Mouse (Mus musculus) lung, adult 2 months (tissue): ENCODE measurements around the gene Zmiz2. TPM values are rescaled to one million over a fixed set of nuclear protein-coding genes. Genes with fewer than 3 reads are reported as not detected.
"Not testable (repeated sequence)": the region's sequence is repeated elsewhere in the genome, so short reads cannot be mapped to it uniquely, and the experiment has no call there.

Experiments
- DNase-seq: peaks from one replicate; pipeline ENCODE4 v3.0.0; 2022
- H3K4me1 ChIP-seq: fragments of 200-500 bp; 2 replicates; pipeline ENCODE4 v1.6.1; 2011; ENCODE audit warnings: low read length; ENCODE audit not compliant: control insufficient read depth, insufficient read depth
- H3K4me3 ChIP-seq: fragments of 200-500 bp; replicated peaks from 2 replicates; pipeline ENCODE3; 2011; ENCODE audit warnings: low read depth, mild to moderate bottlenecking, control low read depth, low read length; ENCODE audit errors: extremely low read depth
- CTCF ChIP-seq: fragments of 200-500 bp; IDR thresholded peaks from 2 replicates; pipeline ENCODE4 v1.5.1; 2011; ENCODE audit warnings: mild to moderate bottlenecking, low read length, control low read depth; ENCODE audit not compliant: insufficient read depth
- POLR2A ChIP-seq: fragments of 200-500 bp; IDR thresholded peaks from 2 replicates; pipeline ENCODE4 v1.6.1; 2011; ENCODE audit warnings: low read depth, mild to moderate bottlenecking, control low read depth, low read length, borderline replicate concordance; ENCODE audit errors: extremely low read depth
- WGBS: fragments of 180-500 bp; shearing (Covaris S2); methylation state at CpG from one replicate; pipeline ENCODE4 v1.1.7; 2018; 5-methylcytosine and 5-hydroxymethylcytosine counted together
- polyA plus RNA-seq: library from polyadenylated mRNA; depleted of rRNA; stranded (reverse); fragments of >200 nt; gene quantifications from 2 replicates; pipeline ENCODE4 v1.2.3, GENCODE M21; 2012

Zmiz2 gene
- polyA plus RNA-seq, 1 experiment, result 58.5 TPM

GRCm38 (mm10) chr11:6417069-6417468, 28.2 kb downstream of the Zmiz2 start:
- no peak for TF ChIP-seq CTCF
- no peak for TF ChIP-seq POLR2A
- Histone ChIP-seq H3K4me3 (peak overlapping the region; percentile 2), H3K4me1 (peaks cover 2% of the 10 kb centered on the region)
- no peak for DNase-seq
- WGBS, result 28% methylated on average over 2 of the region's 2 CpGs

GRCm38 (mm10) chr11:6417490-6417889, 28.6 kb downstream of the Zmiz2 start:
- Histone ChIP-seq H3K4me3 (no peak overlapping the region), H3K4me1 (peaks cover 2% of the 10 kb centered on the region)
- TF ChIP-seq CTCF (no peak), POLR2A (no peak)
- DNase-seq, result no peak

GRCm38 (mm10) chr11:6418751-6419150, 29.9 kb downstream of the Zmiz2 start:
- Histone ChIP-seq H3K4me1 (peaks cover 2% of the 10 kb centered on the region), H3K4me3 (no peak overlapping the region)
- TF ChIP-seq CTCF (no peak), POLR2A (no peak)
- 76% methylated on average over 5 of the region's 5 CpGs for WGBS
- no peak for DNase-seq

GRCm38 (mm10) chr11:6419156-6419555, 30.3 kb downstream of the Zmiz2 start:
- H3K4me1 ChIP-seq, DNase-seq: not testable (repeated sequence)
- 67% methylated on average over 4 of the region's 4 CpGs for WGBS

GRCm38 (mm10) chr11:6420283-6420703, 31.4 kb downstream of the Zmiz2 start:
- 14% methylated on average over 1 of the region's 1 CpGs for WGBS
- Histone ChIP-seq H3K4me3 (no peak overlapping the region), H3K4me1 (no peaks in the 10 kb centered on the region)
- no peak for DNase-seq
- no peak for TF ChIP-seq POLR2A
- no peak for TF ChIP-seq CTCF

More at GRCm38 (mm10) chr11:6419156-6419555, 30.3 kb downstream of the Zmiz2 start:
- H3K4me3 ChIP-seq, result not testable (repeated sequence)

GRCm38 (mm10) chr11:6420722-6421350, 32.0 kb downstream of the Zmiz2 start:
- no peak for DNase-seq
- WGBS, result 80% methylated on average over 2 of the region's 2 CpGs
- Histone ChIP-seq H3K4me3 (no peak overlapping the region), H3K4me1 (no peaks in the 10 kb centered on the region)
- no peak for TF ChIP-seq POLR2A

GRCm38 (mm10) chr11:6430186-6430585, 41.3 kb downstream of the Zmiz2 start:
- Histone ChIP-seq H3K4me3 (no peak overlapping the region), H3K4me1 (no peaks in the 10 kb centered on the region)
- TF ChIP-seq CTCF, result no peak
- no peak for TF ChIP-seq POLR2A
- WGBS, result 95% methylated on average over 7 of the region's 7 CpGs
- no peak for DNase-seq

GRCm38 (mm10) chr11:6436442-6436841, 47.6 kb downstream of the Zmiz2 start:
- WGBS, result 74% methylated on average over 8 of the region's 8 CpGs
- Histone ChIP-seq H3K4me1 (no peaks in the 10 kb centered on the region), H3K4me3 (no peak overlapping the region)
- TF ChIP-seq POLR2A (no peak), CTCF (peak; percentile 81)
- DNase-seq, result peak; percentile 44

- TF ChIP-seq CTCF, result no peak
- TF ChIP-seq POLR2A, result no peak
- 86% methylated on average over 2 of the region's 2 CpGs for WGBS
- no peak for DNase-seq
- H3K4me3 ChIP-seq, result no peak overlapping the region
- no peaks in the 10 kb centered on the region for H3K4me1 ChIP-seq
Observed at GRCm38 (mm10) chr11:6437667-6438066, 48.8 kb downstream of the Zmiz2 start.

GRCm38 (mm10) chr11:6440171-6440570, 51.3 kb downstream of the Zmiz2 start:
- 97% methylated on average over 4 of the region's 4 CpGs for WGBS
- peaks cover 6% of the 10 kb centered on the region; the same call in 1 of the 2 replicates for H3K4me1 ChIP-seq
- DNase-seq, result no peak
- no peak overlapping the region for H3K4me3 ChIP-seq
- TF ChIP-seq CTCF, result no peak
- TF ChIP-seq POLR2A, result no peak
